Mouse (Mus musculus) CD4-positive, CD25-positive, alpha-beta regulatory T cell (primary cell): ENCODE results near the gene Nfxl1. TPM values are rescaled to one million over a fixed set of nuclear protein-coding genes. Genes with fewer than 3 reads are reported as not detected.

Experiments used
- polyA plus RNA-seq: library from polyadenylated mRNA; unstranded; fragments of 100-300 nt; shearing (Covaris generic); gene quantifications from one replicate; pipeline ENCODE4 v1.2.1, GENCODE M21; 2017

Nfxl1 gene
- 12.9 TPM for polyA plus RNA-seq

GRCm38 (mm10) chr5:72559544-72560049 is at the start of gene Nfxl1:
TSS of gene Nfxl1 (minus strand) at chr5:72559684.

DNA sequence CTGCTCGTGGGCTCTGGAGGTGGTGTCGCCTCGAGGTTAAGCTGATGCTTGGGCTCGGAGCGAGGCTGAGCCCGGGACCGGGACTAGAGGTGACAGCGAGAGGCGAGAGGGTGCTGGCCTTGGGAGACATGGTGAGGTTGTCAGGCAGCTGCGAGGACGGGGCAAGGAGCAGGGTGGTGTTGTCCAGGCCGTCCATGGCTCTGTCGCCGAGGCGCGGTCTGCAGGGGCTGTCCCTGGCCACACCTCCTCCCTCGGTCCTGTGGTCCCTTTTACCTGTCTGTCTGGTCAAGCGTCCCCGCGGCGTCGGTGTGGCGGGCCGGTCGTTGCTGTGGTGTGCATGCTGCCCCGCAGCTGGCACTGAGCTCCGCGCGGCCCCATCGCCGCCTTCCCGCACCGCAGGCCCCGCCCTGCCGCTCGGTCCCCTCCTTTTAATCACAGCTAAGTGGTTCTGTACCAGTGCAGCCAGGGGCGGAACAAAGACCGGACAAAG is 27.8 kb upstream of the Nfxl1 start, which contains the start of gene Gm5868:
Gm5868 (minus strand) TSS at position 360 of the 490 bp plus-strand sequence.

DNA sequence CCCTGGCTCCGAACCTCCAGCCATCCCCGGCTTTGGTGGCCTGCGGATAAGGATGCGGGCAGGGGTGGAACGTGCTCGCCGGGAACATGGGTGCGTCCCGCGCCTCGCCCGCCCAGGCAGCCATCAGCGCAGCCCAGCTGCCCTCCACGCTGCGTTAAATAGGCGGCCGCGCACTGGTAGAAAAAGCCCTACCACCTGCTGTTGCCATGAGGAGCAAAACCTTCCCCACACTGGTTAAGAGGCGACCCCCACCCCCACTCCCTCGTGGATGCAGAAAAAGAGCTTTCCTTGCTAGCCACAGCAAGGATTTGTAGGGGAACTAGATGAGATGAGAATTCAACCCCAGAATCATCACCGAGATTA is 21.5 kb upstream of the Nfxl1 start, which contains the start of gene Zar1:
Zar1 (minus strand) TSS at position 285 of the 363 bp plus-strand sequence.

GRCm38 (mm10) chr5:72503531-72504523 is 55.7 kb downstream of the Nfxl1 start, which contains the start of gene Corin:
TSS of gene Corin (minus strand) at chr5:72504473.

Other genes starting within 250 kb of the Nfxl1 start
- gene Corin, start 55.2 kb downstream of the Nfxl1 start, polyA plus RNA-seq, result 0.16 TPM
- not detected for gene Zar1, start 21.6 kb upstream of the Nfxl1 start, polyA plus RNA-seq
- not detected for gene Gm5868, start 27.9 kb upstream of the Nfxl1 start, polyA plus RNA-seq
- gene Cnga1, start 84.6 kb upstream of the Nfxl1 start, polyA plus RNA-seq, result 2.1 TPM
- gene Nipal1, start 88.1 kb upstream of the Nfxl1 start, polyA plus RNA-seq, result 36.3 TPM
- gene Txk, start 193.1 kb upstream of the Nfxl1 start, polyA plus RNA-seq, result 92.5 TPM